Mouse (Mus musculus): Measurements from ENCODE around the gene Cdc42bpg. TPM values are rescaled to one million over a fixed set of nuclear protein-coding genes. Genes with fewer than 3 reads are reported as not detected.

Cdc42bpg gene
- polyA plus RNA-seq, 1 experiment = 2.5 TPM

DNA sequence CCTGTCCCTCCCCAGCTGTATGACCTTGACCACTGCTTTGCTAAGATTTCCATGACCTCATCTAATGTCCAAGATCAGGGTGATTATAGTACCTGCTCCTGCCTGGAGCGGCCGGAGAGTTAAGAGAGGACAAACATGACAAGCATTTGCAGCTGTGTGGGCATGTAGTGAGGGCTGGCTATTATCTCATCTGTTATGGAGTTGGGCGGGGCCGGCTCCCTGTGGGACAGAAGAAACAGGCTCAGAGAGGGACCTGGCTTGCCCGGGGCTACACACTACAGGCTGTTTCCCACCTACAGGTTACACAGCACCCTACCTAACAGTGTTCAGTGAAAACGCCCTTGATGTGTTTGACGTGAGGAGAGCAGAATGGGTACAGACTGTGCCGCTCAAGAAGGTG lies 15.1 kb downstream of the Cdc42bpg start:
- Histone ChIP-seq H3K27ac (replicated peaks; ENCODE audit: low read depth, low read length) (no peak overlapping the region), H3K4me3 (ENCODE audit: insufficient read depth, low read depth, low read length) (no peak overlapping the region), H3K4me1 (ENCODE audit: control insufficient read depth, insufficient read depth, insufficient read length, low read length) (no peaks in the 10 kb centered on the region)

DNA sequence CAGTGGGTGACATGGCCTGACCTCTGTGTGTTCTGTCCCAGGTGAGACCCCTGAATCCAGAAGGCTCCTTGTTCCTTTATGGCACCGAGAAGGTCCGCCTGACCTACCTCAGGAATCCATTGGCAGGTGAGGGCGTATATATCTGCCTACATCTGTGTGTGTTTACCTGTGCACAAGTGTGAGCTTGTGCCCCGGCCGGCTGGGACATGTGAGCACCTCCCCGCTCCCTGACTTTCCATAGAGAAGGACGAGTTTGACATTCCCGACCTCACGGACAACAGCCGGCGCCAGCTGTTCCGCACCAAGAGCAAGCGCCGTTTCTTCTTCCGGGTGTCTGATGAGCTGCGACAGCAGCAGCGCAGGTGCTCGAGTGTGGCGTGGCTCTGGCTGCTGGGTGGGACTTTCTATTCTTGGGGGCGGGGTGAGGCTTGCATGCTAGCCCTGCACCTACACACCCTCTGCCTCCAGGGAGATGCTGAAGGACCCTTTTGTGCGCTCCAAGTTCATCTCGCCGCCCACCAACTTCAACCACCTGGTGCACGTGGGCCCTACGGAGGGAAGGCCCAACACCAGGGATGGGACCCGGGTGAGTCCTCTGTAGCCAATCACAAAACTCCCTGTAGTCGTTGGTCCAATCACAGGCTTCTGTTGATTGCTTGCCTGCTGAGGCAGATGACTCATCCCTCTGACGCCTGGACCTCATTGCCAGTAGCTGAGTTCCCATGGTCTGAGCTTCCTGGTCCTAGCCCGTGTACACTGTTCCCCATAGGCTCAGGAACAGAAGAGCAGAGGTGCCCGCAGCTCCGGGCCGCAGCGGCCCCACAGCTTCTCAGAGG lies 15.7 kb downstream of the Cdc42bpg start:
- no peak overlapping the region for H3K27ac ChIP-seq (replicated peaks; ENCODE audit: low read depth, low read length)
- H3K4me1 ChIP-seq (ENCODE audit: control insufficient read depth, insufficient read depth, insufficient read length, low read length) = no peaks in the 10 kb centered on the region
- no peak overlapping the region for H3K4me3 ChIP-seq (ENCODE audit: insufficient read depth, low read depth, low read length)

- no peaks in the 10 kb centered on the region for H3K4me1 ChIP-seq (ENCODE audit: control insufficient read depth, insufficient read depth, insufficient read length, low read length)
- no peak overlapping the region for H3K4me3 ChIP-seq (ENCODE audit: insufficient read depth, low read depth, low read length)
- no peak overlapping the region for H3K27ac ChIP-seq (replicated peaks; ENCODE audit: low read depth, low read length)
Measured at GRCm38 (mm10) chr19:6324751-6325150, 18.5 kb downstream of the Cdc42bpg start.

- Histone ChIP-seq H3K27ac (replicated peaks; ENCODE audit: low read depth, low read length) (no peak overlapping the region), H3K4me1 (ENCODE audit: control insufficient read depth, insufficient read depth, insufficient read length, low read length) (peaks cover 3% of the 10 kb centered on the region; the same call in 1 of the 2 replicates), H3K4me3 (ENCODE audit: insufficient read depth, low read depth, low read length) (no peak overlapping the region)
Measured at GRCm38 (mm10) chr19:6331178-6331577, 24.9 kb downstream of the Cdc42bpg start.

DNA sequence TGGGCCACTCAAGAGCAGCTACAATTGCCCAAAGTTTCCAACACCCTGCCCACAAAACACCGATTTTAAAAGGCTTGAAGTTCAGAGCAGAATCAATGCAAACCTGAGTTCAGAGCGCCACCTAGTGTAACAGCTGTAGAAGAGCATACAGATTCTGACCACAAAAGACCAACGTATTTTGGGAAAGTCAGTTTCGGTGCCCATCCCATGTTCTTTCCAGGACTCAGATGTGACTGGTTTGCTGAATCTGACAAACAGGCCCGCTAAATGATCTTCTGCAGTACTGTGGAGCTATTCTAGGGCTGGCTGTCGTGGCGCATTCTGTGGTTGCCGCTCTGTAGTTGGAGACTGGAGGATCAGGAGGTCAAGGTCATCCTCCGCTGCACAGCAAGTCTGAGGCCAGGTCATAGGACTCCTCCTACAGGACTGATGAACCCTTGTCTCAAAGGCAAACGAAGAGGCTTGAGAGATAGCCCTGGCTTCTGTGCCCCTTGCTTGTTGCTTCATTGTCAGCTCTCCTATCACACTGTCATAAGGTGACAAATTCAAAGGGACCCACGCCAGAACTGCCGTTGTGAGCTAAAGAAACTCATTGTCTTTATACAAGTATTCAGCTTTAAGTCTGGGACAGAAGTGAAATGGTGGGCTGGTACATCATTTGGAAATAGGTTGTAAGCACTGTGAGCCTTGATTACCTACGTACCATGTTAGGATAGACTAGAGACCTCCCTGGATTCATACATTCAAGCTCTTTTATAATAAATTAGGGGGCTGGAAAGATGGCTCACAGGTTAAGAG lies 25.7 kb downstream of the Cdc42bpg start:
- Histone ChIP-seq H3K4me3 (ENCODE audit: insufficient read depth, low read depth, low read length) (0 out of 2 replicates have a peak overlapping the region, but pooled peaks have one; percentile 12), H3K4me1 (ENCODE audit: control insufficient read depth, insufficient read depth, insufficient read length, low read length) (peaks cover 3% of the 10 kb centered on the region), H3K27ac (replicated peaks; ENCODE audit: low read depth, low read length) (no peak overlapping the region)

DNA sequence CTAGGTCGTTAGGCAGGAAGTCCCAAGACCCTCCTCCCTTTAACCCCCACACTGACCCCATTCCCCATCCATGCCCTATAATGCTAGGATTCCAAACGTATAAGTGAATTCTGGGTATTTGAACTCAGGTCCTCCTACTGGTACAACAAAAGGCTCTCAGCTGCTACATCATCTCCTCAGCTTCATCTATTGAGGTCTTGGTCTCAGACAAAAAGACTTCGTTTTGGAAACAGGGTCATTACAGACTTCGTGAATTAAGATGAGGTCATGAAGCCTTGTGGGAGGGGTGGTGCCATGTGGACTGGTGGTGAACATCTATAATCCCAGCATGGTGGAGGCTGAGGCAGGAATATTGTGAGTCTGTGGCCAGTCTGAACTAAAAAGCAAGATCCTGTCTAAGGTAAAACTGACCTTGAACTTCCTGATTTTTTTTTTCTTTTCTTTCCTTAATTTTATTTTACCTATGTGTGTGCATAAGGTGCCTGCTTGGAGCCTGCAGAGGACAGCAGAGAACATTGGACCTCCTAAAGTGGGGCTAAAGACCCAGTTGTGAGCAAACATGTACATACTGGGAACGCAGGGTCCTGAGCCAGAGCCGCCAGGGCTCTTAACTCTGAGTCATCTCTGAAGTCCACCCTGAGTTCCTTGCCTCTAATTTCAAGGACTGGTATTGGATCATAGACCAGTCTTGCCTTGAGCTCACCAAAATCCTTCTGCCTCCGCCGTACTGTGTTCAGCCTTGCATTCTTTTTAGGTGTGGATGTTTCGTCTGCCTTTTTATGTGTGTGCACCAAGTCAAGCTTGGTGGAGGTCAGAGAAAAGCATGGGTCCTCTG lies 27.7 kb downstream of the Cdc42bpg start:
- H3K4me1 ChIP-seq (ENCODE audit: control insufficient read depth, insufficient read depth, insufficient read length, low read length) = peaks cover 3% of the 10 kb centered on the region
- H3K27ac ChIP-seq (replicated peaks; ENCODE audit: low read depth, low read length) = peak overlapping the region; percentile 59
- peak overlapping the region; percentile 28 for H3K4me3 ChIP-seq (ENCODE audit: insufficient read depth, low read depth, low read length)

DNA sequence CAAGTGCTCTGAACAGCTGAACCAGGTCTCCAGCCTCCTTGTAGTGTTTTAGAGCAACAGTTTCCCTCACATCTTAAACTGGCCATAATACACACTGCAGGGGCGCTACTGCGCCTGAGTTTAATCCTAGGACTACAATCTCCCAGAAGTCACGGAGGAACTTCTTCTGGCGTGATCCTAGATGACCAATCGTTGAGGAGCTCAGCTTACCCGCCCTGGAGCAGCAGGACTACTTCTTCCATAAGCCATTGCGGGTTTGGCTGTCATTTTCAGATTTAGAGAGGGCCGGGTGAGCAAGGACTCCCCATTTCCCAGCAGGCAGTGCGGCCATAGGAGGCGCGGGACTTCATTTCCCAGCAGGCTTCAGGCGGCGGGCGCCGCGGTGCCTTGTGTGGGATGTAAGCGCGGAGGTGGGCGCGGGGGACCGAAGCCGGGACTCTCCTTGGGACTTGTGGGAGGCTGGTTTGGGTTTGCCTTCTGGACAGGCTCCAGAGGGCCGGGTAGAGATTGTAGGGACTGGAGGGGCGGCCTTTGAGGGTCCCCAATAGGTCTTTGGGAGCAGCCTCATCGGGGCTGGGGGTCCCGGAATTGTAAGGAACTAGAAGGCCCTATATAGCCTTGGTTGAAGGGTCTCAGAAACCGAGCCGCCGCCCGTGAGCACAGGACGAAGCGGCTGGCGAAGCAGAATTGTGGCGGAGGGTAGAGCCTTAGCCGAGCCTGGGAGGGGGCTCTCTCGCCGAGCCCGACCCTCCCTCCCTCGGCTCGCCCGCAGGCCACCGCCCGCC lies 28.6 kb downstream of the Cdc42bpg start, which contains the start of gene Men1:
TSS of gene Men1 (plus strand) at position 307 of the 785 bp plus-strand sequence.
- peaks cover 7% of the 10 kb centered on the region for H3K4me1 ChIP-seq (ENCODE audit: control insufficient read depth, insufficient read depth, insufficient read length, low read length)
- peak within 1 kb of the TSS; percentile 59 for H3K27ac ChIP-seq (replicated peaks; ENCODE audit: low read depth, low read length)
- H3K4me3 ChIP-seq (ENCODE audit: insufficient read depth, low read depth, low read length) = peak within 1 kb of the TSS; percentile 75

DNA sequence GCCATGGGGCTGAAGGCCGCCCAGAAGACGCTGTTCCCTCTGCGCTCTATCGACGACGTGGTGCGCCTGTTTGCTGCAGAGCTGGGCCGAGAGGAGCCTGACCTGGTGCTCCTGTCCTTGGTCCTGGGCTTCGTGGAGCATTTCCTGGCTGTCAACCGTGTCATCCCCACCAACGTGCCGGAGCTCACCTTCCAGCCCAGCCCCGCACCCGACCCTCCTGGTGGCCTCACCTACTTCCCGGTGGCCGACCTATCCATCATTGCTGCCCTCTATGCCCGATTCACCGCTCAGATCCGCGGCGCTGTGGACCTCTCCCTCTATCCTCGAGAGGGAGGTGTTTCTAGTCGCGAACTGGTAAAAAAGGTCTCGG lies 29.2 kb downstream of the Cdc42bpg start:
- H3K4me3 ChIP-seq (ENCODE audit: insufficient read depth, low read depth, low read length) = peak overlapping the region; percentile 75
- H3K4me1 ChIP-seq (ENCODE audit: control insufficient read depth, insufficient read depth, insufficient read length, low read length) = peaks cover 7% of the 10 kb centered on the region
- H3K27ac ChIP-seq (replicated peaks; ENCODE audit: low read depth, low read length) = no peak overlapping the region

DNA sequence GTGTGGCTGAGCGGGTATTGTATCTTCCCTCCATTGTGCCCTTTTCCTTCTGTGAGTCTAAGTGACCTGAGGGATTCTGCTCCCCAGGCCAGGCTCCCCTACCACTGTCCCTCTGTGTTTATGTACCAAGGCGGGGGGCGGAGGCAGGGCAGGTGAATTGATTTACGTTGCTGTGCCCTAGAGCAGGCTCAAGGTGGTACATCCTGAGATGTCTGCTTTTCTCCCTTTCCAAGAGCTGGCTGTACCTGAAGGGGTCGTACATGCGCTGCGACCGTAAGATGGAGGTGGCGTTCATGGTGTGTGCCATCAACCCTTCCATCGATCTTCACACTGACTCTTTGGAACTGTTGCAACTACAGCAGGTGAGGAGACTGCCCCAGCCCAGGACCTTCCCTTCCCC lies 30.7 kb downstream of the Cdc42bpg start:
- Histone ChIP-seq H3K4me1 (ENCODE audit: control insufficient read depth, insufficient read depth, insufficient read length, low read length) (peaks cover 7% of the 10 kb centered on the region), H3K4me3 (ENCODE audit: insufficient read depth, low read depth, low read length) (no peak overlapping the region), H3K27ac (replicated peaks; ENCODE audit: low read depth, low read length) (no peak overlapping the region)

GRCm38 (mm10) chr19:6338171-6338570 lies 31.9 kb downstream of the Cdc42bpg start:
- Histone ChIP-seq H3K4me1 (ENCODE audit: control insufficient read depth, insufficient read depth, insufficient read length, low read length) (peaks cover 12% of the 10 kb centered on the region), H3K27ac (replicated peaks; ENCODE audit: low read depth, low read length) (no peak overlapping the region)

GRCm38 (mm10) chr19:6338716-6339115 lies 32.5 kb downstream of the Cdc42bpg start:
- no peak overlapping the region for H3K4me3 ChIP-seq (ENCODE audit: insufficient read depth, low read depth, low read length)
- H3K27ac ChIP-seq (replicated peaks; ENCODE audit: low read depth, low read length) = no peak overlapping the region
- peaks cover 12% of the 10 kb centered on the region for H3K4me1 ChIP-seq (ENCODE audit: control insufficient read depth, insufficient read depth, insufficient read length, low read length)

More at GRCm38 (mm10) chr19:6338171-6338570, 31.9 kb downstream of the Cdc42bpg start:
- H3K4me3 ChIP-seq (ENCODE audit: insufficient read depth, low read depth, low read length) = no peak overlapping the region

- H3K4me3 ChIP-seq (ENCODE audit: insufficient read depth, low read depth, low read length) = no peak overlapping the region
Measured at GRCm38 (mm10) chr19:6339191-6339590, 32.9 kb downstream of the Cdc42bpg start.

GRCm38 (mm10) chr19:6339890-6340504 lies 33.7 kb downstream of the Cdc42bpg start:
- Histone ChIP-seq H3K27ac (replicated peaks; ENCODE audit: low read depth, low read length) (peak overlapping the region; percentile 97), H3K4me1 (ENCODE audit: control insufficient read depth, insufficient read depth, insufficient read length, low read length) (peaks cover 12% of the 10 kb centered on the region), H3K4me3 (ENCODE audit: insufficient read depth, low read depth, low read length) (peak overlapping the region; percentile 56)

More at GRCm38 (mm10) chr19:6339191-6339590, 32.9 kb downstream of the Cdc42bpg start:
- no peak overlapping the region for H3K27ac ChIP-seq (replicated peaks; ENCODE audit: low read depth, low read length)
- H3K4me1 ChIP-seq (ENCODE audit: control insufficient read depth, insufficient read depth, insufficient read length, low read length) = peaks cover 12% of the 10 kb centered on the region

All from brown adipose tissue, adult 24 weeks (tissue).